Mouse (Mus musculus): ENCODE results near the gene D2hgdh.

D2hgdh gene

GRCm38 (mm10) chr1:93824609-93825008, at the start of gene D2hgdh:
TSS of gene D2hgdh (plus strand) at chr1:93824909.
- DNase-seq (ENCODE audit: low spot score) = no peak

- DNase-seq (ENCODE audit: low spot score) = no peak
Observed at GRCm38 (mm10) chr1:93776686-93777085, 48.0 kb upstream of the D2hgdh start.

GRCm38 (mm10) chr1:93786912-93787311, 37.8 kb upstream of the D2hgdh start:
- no peak for DNase-seq (ENCODE audit: low spot score)

GRCm38 (mm10) chr1:93794526-93794925, 30.2 kb upstream of the D2hgdh start:
- DNase-seq (ENCODE audit: low spot score) = peak; percentile 47

GRCm38 (mm10) chr1:93795886-93796285, 28.8 kb upstream of the D2hgdh start:
- DNase-seq (ENCODE audit: low spot score) = peak; percentile 61

GRCm38 (mm10) chr1:93800670-93801503, 23.8 kb upstream of the D2hgdh start:
- no peak for DNase-seq (ENCODE audit: low spot score)

- peak; percentile 91 for DNase-seq (ENCODE audit: low spot score)
Observed at GRCm38 (mm10) chr1:93801741-93802238, 22.9 kb upstream of the D2hgdh start, which contains the start of gene Dtymk. TSS of gene Dtymk (minus strand) at chr1:93801934.

GRCm38 (mm10) chr1:93802771-93803170, 21.9 kb upstream of the D2hgdh start:
- no peak for DNase-seq (ENCODE audit: low spot score)

- DNase-seq (ENCODE audit: low spot score) = peak; percentile 97
Observed at GRCm38 (mm10) chr1:93803556-93804507, 20.9 kb upstream of the D2hgdh start, which contains the start of gene Ing5. TSS of gene Ing5 (plus strand) at chr1:93803965.

GRCm38 (mm10) chr1:93804818-93805217, 19.9 kb upstream of the D2hgdh start:
- DNase-seq (ENCODE audit: low spot score) = no peak

GRCm38 (mm10) chr1:93805221-93805951, 19.3 kb upstream of the D2hgdh start:
- DNase-seq (ENCODE audit: low spot score) = no peak

- no peak for DNase-seq (ENCODE audit: low spot score)
Observed at GRCm38 (mm10) chr1:93808871-93809270, 15.8 kb upstream of the D2hgdh start.

- no peak for DNase-seq (ENCODE audit: low spot score)
Observed at GRCm38 (mm10) chr1:93810011-93810410, 14.7 kb upstream of the D2hgdh start.

- no peak for DNase-seq (ENCODE audit: low spot score)
Observed at GRCm38 (mm10) chr1:93811495-93812039, 13.1 kb upstream of the D2hgdh start.

GRCm38 (mm10) chr1:93817823-93818532, 6.7 kb upstream of the D2hgdh start:
- no peak for DNase-seq (ENCODE audit: low spot score)

- DNase-seq (ENCODE audit: low spot score) = no peak
Observed at GRCm38 (mm10) chr1:93818722-93819121, 6.0 kb upstream of the D2hgdh start.

GRCm38 (mm10) chr1:93823796-93824495, 763 bp upstream of the D2hgdh start:
- no peak for DNase-seq (ENCODE audit: low spot score)

GRCm38 (mm10) chr1:93825105-93825674, 481 bp downstream of the D2hgdh start:
- peak; percentile 91 for DNase-seq (ENCODE audit: low spot score)

- DNase-seq (ENCODE audit: low spot score) = no peak
Observed at GRCm38 (mm10) chr1:93825771-93826539, 1.2 kb downstream of the D2hgdh start.

All from ovary, adult 18-20 months (tissue).